Mouse (Mus musculus) CD4-positive helper T cell, adult 2 months (primary cell): ENCODE measurements around the gene Rffl.

Source experiments
- DNase-seq: peaks from one replicate; pipeline ENCODE4 v3.0.0-alpha.2; 2012; ENCODE audit warnings: low read depth, missing footprints, low spot score

The Rffl gene

DNA sequence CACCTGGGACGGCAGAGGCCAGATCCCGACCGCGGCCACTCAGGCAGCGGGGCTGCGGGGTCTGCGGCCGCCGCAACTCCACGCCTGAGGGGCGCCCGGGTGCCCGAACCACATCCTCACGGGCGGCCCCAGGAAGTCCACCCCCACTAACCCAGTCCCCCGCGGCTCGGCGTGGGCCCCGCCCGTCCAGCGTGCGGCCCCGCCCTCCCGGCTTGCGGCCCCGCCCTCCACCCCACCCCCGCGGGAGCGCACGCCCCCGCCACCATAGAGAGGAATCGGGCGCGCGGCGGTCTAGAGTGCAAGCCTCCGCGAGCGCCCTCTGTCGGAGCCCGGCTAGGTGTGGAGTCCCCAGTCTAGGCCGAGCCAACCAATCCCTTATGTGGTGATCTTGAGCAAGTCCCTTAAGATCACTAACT is at the start of gene Rffl:
Rffl (minus strand) TSS at position 180 of the 416 bp plus-strand sequence.
- peak; percentile 94 for DNase-seq

DNA sequence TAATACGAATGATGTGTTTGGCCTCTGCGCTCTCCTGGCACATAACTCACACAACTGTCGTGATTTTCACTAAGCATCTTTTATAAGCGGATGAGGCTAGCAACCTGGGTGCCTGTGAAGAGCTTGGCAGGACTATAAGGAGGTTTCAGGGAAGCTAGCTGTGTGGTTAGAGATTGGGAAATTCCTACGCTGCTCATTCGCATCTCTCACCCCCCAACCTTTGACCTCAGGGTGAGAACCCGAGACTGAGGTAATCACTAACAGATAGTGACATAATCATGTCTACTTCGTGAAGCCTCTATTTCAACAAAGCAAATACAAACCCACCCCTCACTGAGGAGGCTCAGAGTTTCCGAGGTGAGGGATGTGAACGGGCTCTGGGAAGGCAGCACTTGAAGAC is 49.8 kb upstream of the Rffl start:
- no peak for DNase-seq

DNA sequence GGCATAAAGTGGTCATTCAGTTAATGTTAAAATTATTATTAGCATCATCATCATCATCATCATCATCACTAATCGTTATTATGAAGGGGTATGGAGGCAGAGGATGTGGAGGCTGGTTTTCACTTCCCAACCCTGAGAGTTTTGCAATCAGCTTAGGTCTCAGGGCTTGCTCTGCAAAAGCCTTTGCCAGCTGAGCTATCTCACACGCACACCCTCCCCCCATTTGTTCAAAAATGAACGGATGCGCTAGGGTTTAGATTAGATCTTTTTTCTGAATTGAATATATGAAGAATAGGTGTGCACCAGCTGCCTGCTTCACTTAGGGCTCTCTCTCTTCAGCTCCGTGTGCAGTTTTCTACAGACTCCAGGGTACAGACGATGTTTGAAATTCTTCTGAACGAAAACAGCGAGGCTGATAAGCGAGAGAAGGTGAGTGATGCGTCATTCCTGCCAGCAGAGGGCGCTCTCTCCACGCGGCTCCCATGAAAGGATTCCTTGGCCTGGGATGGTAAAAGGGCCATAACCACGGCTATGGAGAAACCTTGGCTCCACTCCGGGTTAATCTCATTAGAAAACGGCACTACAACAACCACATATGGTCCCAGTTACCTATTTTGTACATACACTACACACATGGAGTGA is 43.8 kb upstream of the Rffl start:
- DNase-seq, result peak; percentile 78

DNA sequence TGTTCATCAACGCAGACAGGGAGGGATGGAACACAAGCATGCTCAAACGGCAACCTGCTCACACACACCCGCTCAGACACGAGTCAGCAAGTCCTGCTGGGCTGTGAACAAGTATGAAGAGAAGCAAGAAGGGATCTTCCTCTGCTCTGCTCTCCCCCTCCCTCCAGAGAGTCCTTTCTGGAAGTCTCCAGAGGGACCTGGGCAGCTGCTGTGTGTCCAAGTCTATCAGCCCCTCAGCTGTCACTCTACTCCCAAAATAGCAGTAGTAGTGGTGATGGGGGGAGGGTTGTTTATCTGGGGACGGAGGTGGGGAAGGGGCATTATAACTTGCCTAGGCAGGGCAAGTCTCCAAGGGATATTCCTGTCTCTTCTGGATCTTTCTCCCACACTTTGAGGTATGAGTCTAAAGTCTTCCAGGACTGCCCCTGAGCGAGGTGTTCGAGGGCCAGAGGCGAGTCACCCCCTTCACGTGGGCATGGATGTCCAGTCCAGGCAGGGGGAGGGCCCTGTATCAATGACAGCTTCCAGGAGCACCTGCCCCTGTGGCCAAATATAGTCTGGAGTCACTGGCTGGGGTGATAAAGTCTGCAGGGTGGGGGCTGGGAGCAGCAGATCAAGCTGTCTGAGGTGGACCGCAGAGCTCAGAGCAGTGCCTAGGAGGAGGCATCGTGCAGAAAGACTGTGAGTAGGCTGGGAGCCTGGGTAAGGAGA is 39.8 kb upstream of the Rffl start:
- no peak for DNase-seq

DNA sequence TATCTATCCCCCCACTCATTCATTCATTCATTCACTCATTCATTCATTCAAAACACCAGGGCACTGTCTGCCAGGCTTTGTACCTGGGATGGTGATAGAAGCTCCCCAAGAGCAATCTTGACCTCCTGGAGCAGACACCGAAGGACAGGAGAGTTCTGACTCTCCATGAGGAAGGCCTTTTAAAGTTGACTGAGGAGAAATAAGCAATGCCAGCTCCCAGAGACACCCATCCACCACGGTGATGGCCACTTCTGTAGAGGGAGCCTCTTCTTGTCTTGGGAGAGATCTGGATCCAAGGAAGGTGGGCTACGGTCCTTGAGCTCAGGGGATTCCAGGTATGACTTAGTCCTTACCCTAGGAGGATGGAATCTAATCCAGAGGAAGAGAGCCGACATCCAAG is 39.2 kb upstream of the Rffl start, which contains the start of gene Unc45b:
Unc45b (plus strand) TSS at position 301 of the 400 bp plus-strand sequence.
- DNase-seq, result no peak

DNA sequence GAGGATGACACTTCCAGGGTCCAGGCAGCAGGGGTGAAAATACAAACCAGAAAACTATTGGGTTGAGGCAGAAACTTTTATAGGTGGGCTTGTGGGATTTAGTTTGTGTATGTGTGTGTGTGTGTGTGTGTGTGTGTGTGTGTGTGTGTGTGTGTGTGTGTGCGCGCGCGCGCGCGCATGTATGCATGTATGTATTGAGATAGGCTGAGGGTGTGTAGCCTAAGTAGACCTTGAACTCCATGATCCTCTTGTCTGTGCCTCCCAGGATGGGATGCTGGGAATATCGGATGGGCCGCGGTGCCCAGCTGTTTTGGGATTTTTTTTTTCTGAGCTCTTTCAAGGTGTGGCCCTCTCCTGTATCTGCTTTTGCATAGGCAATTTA is 37.6 kb upstream of the Rffl start:
- no peak for DNase-seq

DNA sequence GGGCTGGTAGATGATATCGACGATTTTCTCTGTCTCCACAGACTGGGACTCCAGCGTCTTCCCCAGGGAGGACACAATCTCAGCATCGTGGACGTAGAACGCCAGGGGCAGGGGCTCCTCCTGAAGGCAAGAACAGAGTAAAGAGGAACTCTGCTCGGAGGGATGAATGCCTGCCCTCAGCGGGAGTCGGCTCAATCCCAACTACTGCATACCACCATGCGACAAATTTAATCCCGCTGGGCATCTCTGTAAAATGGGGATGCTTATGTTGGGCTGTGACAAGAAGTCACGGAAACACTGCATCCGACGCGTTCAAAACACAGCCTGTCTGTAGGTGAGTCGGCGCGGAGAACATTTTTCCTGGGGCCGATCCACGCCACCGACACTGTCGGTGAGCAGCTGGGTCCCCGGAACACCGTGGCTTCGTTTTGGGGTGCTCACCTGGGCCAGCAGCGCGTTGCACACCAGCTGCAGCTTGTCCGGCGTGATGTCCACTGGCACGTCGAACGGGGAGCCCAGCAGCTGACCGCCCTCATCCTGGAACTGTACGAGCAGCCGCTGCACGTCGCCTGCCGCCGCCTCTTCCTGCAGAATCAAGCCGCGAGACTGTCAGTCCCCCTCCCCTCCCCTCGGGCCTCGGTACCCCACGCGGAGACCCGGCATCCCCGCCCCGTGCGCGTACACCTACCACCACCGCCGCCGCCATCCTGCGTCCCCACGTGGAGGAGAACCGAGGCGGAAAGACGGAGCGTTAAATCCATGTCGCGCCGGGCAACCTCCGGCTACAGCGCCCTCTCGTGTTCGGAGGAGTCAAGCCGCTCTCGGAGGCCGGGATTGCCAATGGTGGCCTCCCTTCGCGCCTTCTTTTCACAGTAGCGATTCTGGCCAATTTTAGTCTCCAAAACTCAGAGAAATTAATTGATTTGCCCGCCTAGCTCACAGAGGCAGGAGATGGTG is 36.9 kb upstream of the Rffl start, which contains the start of gene Nle1:
Nle1 (minus strand) TSS at position 761 of the 957 bp plus-strand sequence.
- peak; percentile 92 for DNase-seq

DNA sequence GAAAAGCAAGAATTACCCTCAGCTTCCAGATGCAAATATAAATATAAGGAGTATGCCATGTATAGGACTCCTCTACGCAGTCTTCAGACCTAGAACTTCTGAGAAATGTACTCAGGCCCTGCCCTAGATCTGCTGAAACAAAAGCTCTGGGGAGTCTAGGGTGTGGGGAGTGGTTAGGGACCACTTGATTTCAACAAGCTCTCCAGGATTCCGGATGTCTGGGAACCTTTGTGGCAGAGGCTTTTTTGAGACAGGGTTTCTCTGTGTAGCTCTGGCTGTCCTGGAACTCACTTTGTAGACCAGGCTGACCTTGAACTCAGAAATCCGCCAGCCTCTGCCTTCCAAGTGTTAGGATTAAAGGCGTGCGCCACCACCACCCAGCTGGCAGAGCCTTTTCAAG is 34.8 kb upstream of the Rffl start:
- no peak for DNase-seq

DNA sequence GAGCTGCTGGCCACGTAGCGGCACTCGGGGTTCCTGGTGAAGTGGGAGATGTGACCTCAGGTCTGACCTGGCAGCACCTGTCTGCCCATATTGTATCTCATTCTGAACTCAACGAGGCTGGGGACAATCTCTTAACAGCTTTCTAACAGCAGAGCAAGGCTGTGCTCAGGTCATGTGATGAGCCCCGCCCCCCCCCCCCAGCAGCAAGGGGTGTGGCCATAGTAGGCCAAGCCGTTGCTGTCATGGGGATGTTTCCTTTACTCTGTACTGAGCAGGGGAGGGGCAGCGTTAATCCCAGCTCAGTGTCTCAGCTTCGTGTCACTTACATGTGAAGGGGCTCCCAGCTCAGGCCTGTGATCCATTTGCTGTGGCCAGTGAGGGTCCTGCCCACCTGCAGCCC is 33.9 kb upstream of the Rffl start:
- DNase-seq, result peak; percentile 28

DNA sequence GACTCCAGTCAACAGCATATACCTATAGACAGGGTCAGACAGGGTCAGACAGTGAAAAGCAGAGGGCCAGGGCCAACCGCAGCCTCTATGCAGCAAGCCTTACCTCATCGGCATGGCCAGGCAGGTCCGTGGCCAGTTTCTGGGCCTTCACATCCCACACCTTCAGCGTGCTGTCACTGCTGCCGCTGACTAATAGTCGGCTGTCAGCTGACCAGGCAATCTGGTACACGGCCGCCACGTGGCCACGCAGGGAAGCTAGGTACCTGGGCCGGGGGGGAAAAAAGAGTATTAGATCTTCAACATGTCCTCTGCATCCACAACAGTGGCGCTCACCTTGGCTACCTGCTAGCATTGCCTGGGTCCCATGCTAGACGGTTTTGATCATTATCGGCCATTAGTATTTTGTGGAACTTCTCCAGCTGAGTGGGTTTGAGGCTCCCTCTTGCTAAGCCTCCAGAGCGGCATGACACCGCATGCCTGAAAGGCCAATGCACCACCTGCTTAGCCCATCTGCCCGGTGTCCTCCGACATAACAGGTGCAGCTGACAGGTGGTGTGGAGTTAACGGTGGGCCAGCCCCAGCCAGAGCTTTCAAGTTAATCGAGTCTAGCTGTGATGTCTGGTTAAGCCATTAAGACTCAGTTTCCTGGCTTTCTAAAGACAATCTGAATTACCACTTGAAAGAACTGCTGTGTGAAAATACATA is 30.7 kb upstream of the Rffl start:
- DNase-seq, result no peak

DNA sequence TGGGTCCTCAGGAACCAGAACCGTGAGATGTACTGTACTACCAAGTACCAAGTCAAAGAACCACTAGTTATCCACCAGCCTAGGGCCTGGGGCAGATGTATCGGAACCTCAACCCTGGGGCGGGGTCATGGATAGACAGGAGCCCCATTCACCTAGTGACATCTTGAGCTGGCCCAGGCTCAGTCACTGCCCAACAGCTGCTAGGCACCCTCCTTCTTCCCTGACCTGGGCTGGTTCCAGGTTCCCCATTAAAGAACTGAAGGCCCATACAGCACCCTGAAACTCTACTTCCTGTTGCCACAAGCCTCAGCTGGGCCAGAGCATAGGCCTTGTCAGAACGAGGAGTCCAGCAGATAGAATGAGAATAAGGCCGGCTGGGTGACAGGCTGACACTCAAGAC is 28.7 kb upstream of the Rffl start:
- no peak for DNase-seq

DNA sequence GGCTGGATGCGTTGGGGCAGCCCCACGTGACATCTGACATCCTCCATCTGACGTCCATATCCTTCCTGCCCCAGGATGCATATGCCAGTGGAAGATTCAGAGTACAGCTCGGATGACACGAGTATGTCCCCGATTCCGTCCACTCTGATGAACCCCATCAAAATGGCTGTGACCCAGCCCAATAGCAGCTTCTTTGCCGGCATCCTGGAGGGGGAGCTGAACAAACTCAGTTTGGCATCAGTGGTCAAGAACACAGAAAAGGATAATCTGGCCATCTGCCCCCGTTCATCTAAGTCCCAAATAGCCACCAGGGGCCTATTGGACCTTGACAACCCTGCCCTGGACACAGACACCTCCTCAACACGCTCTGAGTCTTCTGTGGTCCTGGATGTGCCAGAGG is 26.5 kb upstream of the Rffl start:
- no peak for DNase-seq

DNA sequence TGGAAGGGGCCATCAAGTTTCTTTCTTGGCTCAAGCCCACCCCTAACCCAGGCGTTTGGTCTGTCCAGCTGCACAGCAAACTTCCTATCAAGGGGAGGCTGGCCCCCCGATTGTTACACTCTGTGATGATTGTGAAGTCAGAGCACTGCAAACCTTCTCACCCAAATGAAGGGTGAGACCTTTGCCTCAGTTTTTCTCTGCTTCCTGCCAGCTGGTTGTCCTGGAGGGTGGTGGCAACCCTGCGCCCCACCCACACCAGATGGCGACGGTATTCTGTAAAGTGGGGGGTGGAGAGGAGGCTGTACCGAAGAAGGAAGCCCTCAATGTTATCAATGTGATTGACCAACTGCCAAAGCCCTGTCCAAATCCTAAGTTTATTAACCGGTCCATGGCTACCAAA is 20.9 kb upstream of the Rffl start, which contains the start of gene Fndc8:
Fndc8 (plus strand) TSS at position 189 of the 400 bp plus-strand sequence.
- DNase-seq, result no peak

DNA sequence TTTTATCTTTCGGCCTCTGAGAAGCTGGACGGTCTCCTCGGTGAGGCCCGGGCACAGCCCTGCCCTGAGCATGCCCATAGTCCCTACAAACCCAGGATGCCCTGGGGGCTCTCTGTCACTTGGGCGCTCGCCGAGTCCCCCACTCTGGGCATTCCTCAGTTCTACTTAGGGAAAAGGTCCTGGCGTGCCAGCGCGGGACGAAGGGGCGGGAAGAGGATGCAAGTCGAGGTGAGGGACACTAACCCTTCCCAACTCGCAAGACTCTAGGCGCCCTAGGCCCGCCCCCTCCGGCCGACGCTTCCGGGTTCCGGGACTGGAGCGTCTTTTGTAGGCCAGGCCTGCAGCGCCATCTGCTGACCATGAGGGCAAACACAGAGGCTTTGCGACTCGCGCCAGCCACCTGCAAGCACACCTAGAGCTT is 19.3 kb upstream of the Rffl start, which contains the start of gene Rad51d:
Rad51d (minus strand) TSS at position 273 of the 421 bp plus-strand sequence.
- peak; percentile 93 for DNase-seq

DNA sequence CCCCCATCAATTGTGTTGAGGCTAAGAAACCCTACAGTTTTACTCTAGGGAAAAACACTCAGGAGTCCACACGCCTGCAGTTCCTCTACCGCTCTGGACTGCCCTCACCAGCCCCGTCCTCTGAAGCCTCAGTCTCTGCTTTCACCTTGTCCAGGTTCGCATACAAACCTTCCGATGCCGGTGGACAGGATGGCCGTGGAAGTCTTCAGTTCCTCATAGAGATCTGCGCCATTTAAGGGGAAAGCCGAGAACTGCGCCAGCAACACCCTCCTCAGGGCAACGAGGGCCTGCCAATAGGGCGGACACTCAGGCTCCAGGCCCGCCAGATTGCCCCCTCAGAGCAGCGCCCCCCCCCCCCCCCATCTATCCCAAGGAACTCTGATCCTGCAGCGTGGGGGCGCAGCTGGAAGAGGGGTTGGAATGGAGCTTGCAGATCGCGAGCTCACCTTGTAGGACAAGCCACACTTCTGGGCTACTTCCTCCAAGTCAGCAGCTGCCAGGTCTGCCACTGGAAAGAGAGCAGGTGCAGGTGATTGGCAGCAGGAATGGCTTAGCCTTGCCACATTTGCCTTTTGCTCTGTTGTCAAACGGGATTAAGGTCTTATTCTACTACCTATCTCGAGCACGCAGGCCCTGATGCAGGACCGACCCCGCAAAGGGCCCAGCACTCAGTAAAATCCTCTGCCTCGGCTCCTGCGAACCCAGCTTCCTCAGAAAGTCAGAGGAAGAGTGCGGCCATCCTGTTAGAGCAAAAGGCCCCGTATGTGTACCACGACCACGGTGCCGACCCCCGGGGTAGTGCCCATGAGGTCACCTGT is 18.7 kb upstream of the Rffl start:
- DNase-seq, result no peak

DNA sequence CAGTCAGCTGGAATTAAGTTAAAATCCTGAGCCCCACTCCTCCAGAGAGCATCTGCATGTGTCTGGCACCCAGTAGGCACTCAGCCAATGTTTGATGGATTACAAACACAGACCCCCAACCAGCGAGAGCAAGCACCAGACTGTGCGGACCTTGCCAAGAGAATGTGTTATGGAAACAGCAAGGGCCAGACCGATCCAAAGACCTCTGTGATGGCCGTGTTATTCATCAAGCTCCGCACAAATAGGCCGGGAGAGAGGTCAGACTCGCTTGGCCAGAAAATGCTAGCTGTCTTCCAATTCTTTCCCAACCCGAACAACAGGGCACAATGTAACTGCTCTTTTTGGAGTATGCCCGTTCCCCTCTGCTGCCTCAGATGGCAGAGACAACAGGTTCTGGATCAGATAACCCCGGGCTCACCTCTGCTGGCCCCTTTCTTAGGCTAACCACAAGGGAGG is 17.5 kb upstream of the Rffl start:
- no peak for DNase-seq

DNA sequence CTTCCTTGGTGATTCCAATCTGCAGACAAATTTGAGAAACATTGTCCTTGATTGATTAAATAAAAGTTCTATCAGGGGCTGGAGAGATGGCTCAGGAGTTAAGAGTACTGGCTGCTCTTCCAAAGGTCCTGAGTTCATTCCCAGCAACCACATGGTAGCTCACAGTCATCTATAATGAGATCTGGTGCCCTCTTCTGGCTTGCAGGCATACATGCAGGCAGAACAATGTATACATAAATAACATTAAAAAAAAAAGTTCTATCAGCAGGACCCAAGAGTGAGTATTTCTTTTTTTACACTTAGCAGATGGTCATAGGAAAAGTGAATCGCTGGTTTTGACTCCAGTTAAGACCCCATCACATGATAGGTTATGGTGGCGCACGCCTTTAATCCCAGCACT is 15.5 kb upstream of the Rffl start:
- DNase-seq, result peak; percentile 32

DNA sequence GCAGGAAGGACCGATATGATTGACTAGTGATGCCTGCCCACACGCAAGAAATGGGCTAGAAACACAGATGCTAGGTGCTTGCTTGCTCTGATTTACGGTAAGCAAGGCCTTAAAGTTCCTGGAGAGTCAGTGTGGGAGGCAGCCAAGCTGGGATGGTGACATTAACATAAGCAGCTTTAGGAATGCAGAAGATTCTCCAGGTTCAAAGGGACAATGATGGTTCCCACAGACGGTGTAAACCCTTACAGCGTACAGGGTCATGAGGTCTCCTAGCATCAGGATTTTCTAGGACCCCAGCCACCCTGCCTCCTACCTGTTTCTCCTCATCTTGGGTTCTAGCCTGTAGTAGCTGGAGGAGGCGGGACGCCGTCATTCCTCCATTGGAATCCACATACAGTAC is 12.2 kb upstream of the Rffl start:
- no peak for DNase-seq

DNA sequence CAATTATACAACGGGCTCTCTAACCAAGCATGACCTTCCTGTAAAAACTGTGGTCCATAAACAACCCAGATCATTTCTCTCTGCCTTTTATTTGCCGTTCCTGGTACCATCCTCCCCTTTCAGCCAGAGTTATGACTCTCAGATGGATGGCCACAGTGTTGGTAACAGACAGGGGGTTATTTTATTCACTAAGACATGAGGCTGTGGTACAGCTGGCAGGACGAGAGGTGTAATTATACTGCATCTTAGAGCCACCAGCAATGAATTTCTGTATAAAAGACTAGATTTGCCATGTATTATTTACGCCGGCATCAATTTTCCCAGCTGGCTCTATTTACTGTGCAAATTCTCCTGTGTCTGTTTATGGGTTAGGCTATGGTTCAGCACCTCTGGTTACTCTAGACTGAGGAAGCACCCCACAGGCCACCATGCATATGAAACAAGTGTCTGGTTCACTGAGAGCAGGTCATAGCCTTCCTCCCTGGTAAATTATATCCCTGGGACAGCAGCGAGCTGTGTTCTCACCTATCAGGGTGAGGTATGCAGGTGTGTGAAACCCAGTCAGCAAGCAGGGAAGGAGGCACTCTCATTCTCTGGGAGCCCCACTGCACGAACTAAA is 6.8 kb upstream of the Rffl start:
- no peak for DNase-seq

DNA sequence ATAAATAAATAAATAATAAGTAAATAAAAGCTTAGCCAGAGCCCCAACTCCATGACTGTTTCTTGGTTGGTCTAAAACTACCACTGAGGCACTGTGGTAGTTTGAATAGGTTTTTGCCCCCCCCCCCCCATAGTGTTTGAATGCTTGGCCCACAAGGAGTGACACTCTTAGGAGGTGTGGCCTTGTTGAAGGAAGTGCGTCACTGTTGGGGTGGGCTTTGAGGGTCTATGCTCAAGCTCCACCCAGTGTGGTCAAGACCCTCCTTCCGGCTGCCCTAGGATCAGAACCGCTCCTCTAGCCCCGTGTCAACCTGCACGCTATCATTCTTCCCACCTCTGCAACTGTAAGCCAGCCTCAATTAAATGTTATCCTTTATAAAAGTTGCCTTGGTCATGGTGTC is 4.6 kb upstream of the Rffl start:
- no peak for DNase-seq
